Mouse (Mus musculus): ENCODE measurements around the gene Cep126. TPM values are rescaled to one million over a fixed set of nuclear protein-coding genes. Genes with fewer than 3 reads are reported as not detected.

Gene Cep126
- polyA plus RNA-seq (2015; fragmentation: Nextera tagmentation; extraction: Ambion mirVana): 0.25 and 0.40 TPM in 2 replicates

- TF ChIP-seq CTCF (IDR thresholded peaks at IDR 0.05; ENCODE audit: low read depth): no peak
- no peaks in the 10 kb centered on the region for H3K9me3 ChIP-seq (ENCODE audit: control insufficient read depth)
- ATAC-seq: peak; percentile 95
- H3K4me3 ChIP-seq (ENCODE audit: low read depth, low read length): peak within 1 kb of the TSS; percentile 83
- under 1% methylated on average over 49 of the region's 72 CpGs for WGBS
- peak within 1 kb of the TSS; percentile 94 for H3K4me2 ChIP-seq (replicated peaks; ENCODE audit: low read depth)
- H3K4me1 ChIP-seq (replicated peaks; ENCODE audit: control insufficient read depth, insufficient read depth, low read length): no peaks in the 10 kb centered on the region
- no peaks in the 10 kb centered on the region for H3K36me3 ChIP-seq (ENCODE audit: control insufficient read depth, insufficient read depth)
- H3K27me3 ChIP-seq (replicated peaks; ENCODE audit: control insufficient read depth, insufficient read depth, low read length): no peaks in the 10 kb centered on the region
- H3K27ac ChIP-seq (ENCODE audit: low read depth, low read length): no peak within 1 kb of the TSS
- H3K9ac ChIP-seq (ENCODE audit: low read depth, low read length): peak within 1 kb of the TSS; percentile 37; the same call in 1 of the 2 replicates
Measured at GRCm38 (mm10) chr9:8134117-8134574, at the start of gene Cep126. TSS of gene Cep126 (minus strand) at chr9:8134294.

GRCm38 (mm10) chr9:8179554-8179953, 45.5 kb upstream of the Cep126 start:
- TF ChIP-seq CTCF (IDR thresholded peaks at IDR 0.05; ENCODE audit: low read depth): no peak
- WGBS: 87% methylated on average over 3 of the region's 3 CpGs
- ATAC-seq: no peak

GRCm38 (mm10) chr9:8177099-8177498, 43.0 kb upstream of the Cep126 start:
- H3K4me3 ChIP-seq (ENCODE audit: low read depth, low read length): no peak overlapping the region
- no peak overlapping the region for H3K9ac ChIP-seq (ENCODE audit: low read depth, low read length)
- H3K4me1 ChIP-seq (replicated peaks; ENCODE audit: control insufficient read depth, insufficient read depth, low read length): no peaks in the 10 kb centered on the region
- 73% methylated on average over 3 of the region's 3 CpGs for WGBS
- no peak for TF ChIP-seq CTCF (IDR thresholded peaks at IDR 0.05; ENCODE audit: low read depth)
- no peaks in the 10 kb centered on the region for H3K9me3 ChIP-seq (ENCODE audit: control insufficient read depth)
- no peak for ATAC-seq
- no peak overlapping the region for H3K4me2 ChIP-seq (replicated peaks; ENCODE audit: low read depth)
- H3K36me3 ChIP-seq (ENCODE audit: control insufficient read depth, insufficient read depth): no peaks in the 10 kb centered on the region
- no peaks in the 10 kb centered on the region for H3K27me3 ChIP-seq (replicated peaks; ENCODE audit: control insufficient read depth, insufficient read depth, low read length)
- no peak overlapping the region for H3K27ac ChIP-seq (ENCODE audit: low read depth, low read length)

More at GRCm38 (mm10) chr9:8179554-8179953, 45.5 kb upstream of the Cep126 start:
- Histone ChIP-seq H3K4me2 (replicated peaks; ENCODE audit: low read depth) (no peak overlapping the region), H3K36me3 (ENCODE audit: control insufficient read depth, insufficient read depth) (no peaks in the 10 kb centered on the region), H3K27me3 (replicated peaks; ENCODE audit: control insufficient read depth, insufficient read depth, low read length) (no peaks in the 10 kb centered on the region), H3K9me3 (ENCODE audit: control insufficient read depth) (no peaks in the 10 kb centered on the region), H3K9ac (ENCODE audit: low read depth, low read length) (no peak overlapping the region), H3K27ac (ENCODE audit: low read depth, low read length) (no peak overlapping the region), H3K4me1 (replicated peaks; ENCODE audit: control insufficient read depth, insufficient read depth, low read length) (no peaks in the 10 kb centered on the region), H3K4me3 (ENCODE audit: low read depth, low read length) (no peak overlapping the region)

GRCm38 (mm10) chr9:8157011-8157410, 22.9 kb upstream of the Cep126 start:
- no peak overlapping the region for H3K9ac ChIP-seq (ENCODE audit: low read depth, low read length)
- H3K9me3 ChIP-seq (ENCODE audit: control insufficient read depth): no peaks in the 10 kb centered on the region
- H3K36me3 ChIP-seq (ENCODE audit: control insufficient read depth, insufficient read depth): no peaks in the 10 kb centered on the region
- no peak for ATAC-seq
- H3K4me1 ChIP-seq (replicated peaks; ENCODE audit: control insufficient read depth, insufficient read depth, low read length): no peaks in the 10 kb centered on the region
- no peak overlapping the region for H3K4me2 ChIP-seq (replicated peaks; ENCODE audit: low read depth)
- no peaks in the 10 kb centered on the region for H3K27me3 ChIP-seq (replicated peaks; ENCODE audit: control insufficient read depth, insufficient read depth, low read length)
- H3K27ac ChIP-seq (ENCODE audit: low read depth, low read length): no peak overlapping the region
- WGBS: 68% methylated on average over 2 of the region's 2 CpGs
- no peak overlapping the region for H3K4me3 ChIP-seq (ENCODE audit: low read depth, low read length)
- no peak for TF ChIP-seq CTCF (IDR thresholded peaks at IDR 0.05; ENCODE audit: low read depth)

GRCm38 (mm10) chr9:8139501-8139900, 5.4 kb upstream of the Cep126 start:
- H3K9me3 ChIP-seq (ENCODE audit: control insufficient read depth): no peaks in the 10 kb centered on the region; the same call in 1 of the 2 replicates
- H3K27ac ChIP-seq (ENCODE audit: low read depth, low read length): no peak overlapping the region
- no peaks in the 10 kb centered on the region for H3K27me3 ChIP-seq (replicated peaks; ENCODE audit: control insufficient read depth, insufficient read depth, low read length)
- no peak overlapping the region for H3K9ac ChIP-seq (ENCODE audit: low read depth, low read length)
- ATAC-seq: no peak
- no peak for TF ChIP-seq CTCF (IDR thresholded peaks at IDR 0.05; ENCODE audit: low read depth)
- WGBS: 73% methylated on average over 1 of the region's 1 CpGs
- H3K4me3 ChIP-seq (ENCODE audit: low read depth, low read length): no peak overlapping the region
- no peaks in the 10 kb centered on the region for H3K4me1 ChIP-seq (replicated peaks; ENCODE audit: control insufficient read depth, insufficient read depth, low read length)
- H3K36me3 ChIP-seq (ENCODE audit: control insufficient read depth, insufficient read depth): no peaks in the 10 kb centered on the region
- H3K4me2 ChIP-seq (replicated peaks; ENCODE audit: low read depth): no peak overlapping the region

- H3K4me3 ChIP-seq (ENCODE audit: low read depth, low read length): peak overlapping the region; percentile 83
- H3K36me3 ChIP-seq (ENCODE audit: control insufficient read depth, insufficient read depth): no peaks in the 10 kb centered on the region
- no peaks in the 10 kb centered on the region for H3K27me3 ChIP-seq (replicated peaks; ENCODE audit: control insufficient read depth, insufficient read depth, low read length)
- no peaks in the 10 kb centered on the region for H3K4me1 ChIP-seq (replicated peaks; ENCODE audit: control insufficient read depth, insufficient read depth, low read length)
- peak overlapping the region; percentile 94 for H3K4me2 ChIP-seq (replicated peaks; ENCODE audit: low read depth)
- H3K27ac ChIP-seq (ENCODE audit: low read depth, low read length): no peak overlapping the region
- H3K9ac ChIP-seq (ENCODE audit: low read depth, low read length): peak overlapping the region; percentile 37; the same call in 1 of the 2 replicates
- TF ChIP-seq CTCF (IDR thresholded peaks at IDR 0.05; ENCODE audit: low read depth): no peak
- no peaks in the 10 kb centered on the region for H3K9me3 ChIP-seq (ENCODE audit: control insufficient read depth)
- no peak for ATAC-seq
- 4% methylated on average over 20 of the region's 22 CpGs for WGBS
Measured at GRCm38 (mm10) chr9:8133586-8134115, 443 bp downstream of the Cep126 start.

All from intestine, postnatal 0 days (tissue).